Mouse (Mus musculus): Measurements from ENCODE around the gene B130006D01Rik.

The B130006D01Rik gene

GRCm38 (mm10) chr11:95723287-95723686, at the start of gene B130006D01Rik:
Gene B130006D01Rik (plus strand): TSS chr11:95723587.
- no peak for DNase-seq (ENCODE audit: low spot score)

GRCm38 (mm10) chr11:95675498-95675897, 47.9 kb upstream of the B130006D01Rik start:
- DNase-seq (ENCODE audit: low spot score), result no peak

GRCm38 (mm10) chr11:95676307-95676706, 47.1 kb upstream of the B130006D01Rik start:
- DNase-seq (ENCODE audit: low spot score), result peak; percentile 10

- no peak for DNase-seq (ENCODE audit: low spot score)
Observed at GRCm38 (mm10) chr11:95677925-95678701, 45.3 kb upstream of the B130006D01Rik start.

GRCm38 (mm10) chr11:95681995-95682601, 41.3 kb upstream of the B130006D01Rik start:
- no peak for DNase-seq (ENCODE audit: low spot score)

GRCm38 (mm10) chr11:95682946-95683345, 40.4 kb upstream of the B130006D01Rik start:
- DNase-seq (ENCODE audit: low spot score), result no peak

GRCm38 (mm10) chr11:95686031-95686430, 37.4 kb upstream of the B130006D01Rik start:
- DNase-seq (ENCODE audit: low spot score), result peak; percentile 43

GRCm38 (mm10) chr11:95687084-95687656, 36.2 kb upstream of the B130006D01Rik start:
- DNase-seq (ENCODE audit: low spot score), result no peak

GRCm38 (mm10) chr11:95688515-95688914, 34.9 kb upstream of the B130006D01Rik start:
- DNase-seq (ENCODE audit: low spot score), result no peak

GRCm38 (mm10) chr11:95688981-95689380, 34.4 kb upstream of the B130006D01Rik start:
- no peak for DNase-seq (ENCODE audit: low spot score)

GRCm38 (mm10) chr11:95689544-95689943, 33.8 kb upstream of the B130006D01Rik start:
- DNase-seq (ENCODE audit: low spot score), result no peak

- DNase-seq (ENCODE audit: low spot score), result no peak
Observed at GRCm38 (mm10) chr11:95698541-95698940, 24.8 kb upstream of the B130006D01Rik start.

GRCm38 (mm10) chr11:95700778-95701739, 22.3 kb upstream of the B130006D01Rik start:
- DNase-seq (ENCODE audit: low spot score), result no peak

- no peak for DNase-seq (ENCODE audit: low spot score)
Observed at GRCm38 (mm10) chr11:95704032-95704969, 19.1 kb upstream of the B130006D01Rik start.

- no peak for DNase-seq (ENCODE audit: low spot score)
Observed at GRCm38 (mm10) chr11:95704970-95705330, 18.4 kb upstream of the B130006D01Rik start.

GRCm38 (mm10) chr11:95709534-95710040, 13.8 kb upstream of the B130006D01Rik start:
- no peak for DNase-seq (ENCODE audit: low spot score)

GRCm38 (mm10) chr11:95710478-95710877, 12.9 kb upstream of the B130006D01Rik start:
- no peak for DNase-seq (ENCODE audit: low spot score)

GRCm38 (mm10) chr11:95712085-95712562, 11.3 kb upstream of the B130006D01Rik start:
- DNase-seq (ENCODE audit: low spot score), result no peak

- peak; percentile 84 for DNase-seq (ENCODE audit: low spot score)
Observed at GRCm38 (mm10) chr11:95712563-95713224, 10.7 kb upstream of the B130006D01Rik start, which contains the start of gene Zfp652. Gene Zfp652 (plus strand): TSS chr11:95712673.
